ENCODE assay signal across 8 mouse cellular contexts in the genomic region with DNA sequence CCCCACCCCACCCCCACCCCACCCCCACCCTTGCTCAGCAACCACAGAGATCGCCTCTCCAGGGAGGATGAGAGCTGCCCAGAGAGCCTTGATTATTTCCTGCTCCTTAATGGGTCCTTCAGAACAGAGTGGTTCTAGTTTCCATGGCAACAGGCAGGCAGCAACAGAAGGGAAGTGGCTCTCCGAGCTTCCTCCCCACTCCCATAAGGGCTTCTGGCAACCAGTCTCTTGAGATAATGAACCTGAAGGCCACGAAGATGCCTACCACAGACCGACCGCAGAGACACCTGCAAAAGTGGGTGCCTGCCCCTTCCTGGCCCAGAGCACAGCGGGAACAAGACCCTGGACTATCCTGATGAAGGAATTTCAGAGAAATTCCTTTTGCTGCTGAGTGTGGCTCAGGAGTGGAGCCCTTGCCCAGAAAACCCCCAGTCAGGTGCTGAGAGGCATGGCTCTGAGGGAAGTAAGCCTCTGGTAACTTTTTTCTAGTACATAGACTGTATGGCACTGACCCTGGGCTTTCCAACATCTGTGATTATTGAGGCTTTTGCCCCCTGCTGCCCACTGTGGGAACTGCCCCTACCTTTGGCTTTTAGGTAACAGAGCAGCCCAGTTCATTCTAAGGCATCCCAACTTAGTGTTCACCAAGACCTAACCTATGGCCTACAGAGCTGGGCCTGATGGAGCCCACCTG. TPM values are rescaled to one million over a fixed set of nuclear protein-coding genes. Genes with fewer than 3 reads are reported as not detected.
DNase-seq lines count a peak whose midpoint lies in the region; ATAC-seq and TF ChIP-seq lines count a peak whose summit lies in the region.

No protein-coding gene starts in this region.

- no peak for TF ChIP-seq EP300 in heart, postnatal 0 days (IDR thresholded peaks at IDR 0.05; ENCODE audit: low read depth)
- TF ChIP-seq EP300 in lung, postnatal 0 days (IDR thresholded peaks at IDR 0.05), result no peak

- no peaks in the 10 kb centered on the region for H3K27me3 ChIP-seq in heart, postnatal 0 days (ENCODE audit: control insufficient read depth, insufficient read depth, low read length)
- no peaks in the 10 kb centered on the region for H3K27me3 ChIP-seq in lung, postnatal 0 days (replicated peaks; ENCODE audit: insufficient read depth, low read length)

- peak; percentile 33 for ATAC-seq in CD4-positive, CD25-positive, alpha-beta regulatory T cell, adult 4 months
- ATAC-seq in heart, postnatal 0 days (ENCODE audit: insufficient read depth, low read depth), result no peak
- ATAC-seq in lung, postnatal 0 days, result peak; percentile 65

- H3K4me1 ChIP-seq in heart, postnatal 0 days (ENCODE audit: control insufficient read depth, insufficient read depth), result no peaks in the 10 kb centered on the region
- H3K4me1 ChIP-seq in lung, postnatal 0 days (ENCODE audit: insufficient read depth, low read depth, low read length), result no peaks in the 10 kb centered on the region

- 11% methylated on average over 6 of the region's 6 CpGs for WGBS in heart, postnatal 0 days
- WGBS in lung, postnatal 0 days, result 14% methylated on average over 6 of the region's 6 CpGs

- H3K27ac ChIP-seq in heart, postnatal 0 days (ENCODE audit: low read depth), result no peak overlapping the region; the same call in 1 of the 2 replicates
- H3K27ac ChIP-seq in lung, postnatal 0 days (ENCODE audit: low read length), result peak overlapping the region; percentile 22

- no peaks in the 10 kb centered on the region for H3K36me3 ChIP-seq in heart, postnatal 0 days (replicated peaks; ENCODE audit: control insufficient read depth, insufficient read depth, low read length)
- no peaks in the 10 kb centered on the region for H3K36me3 ChIP-seq in lung, postnatal 0 days (ENCODE audit: insufficient read depth, low read length)

- H3K9me3 ChIP-seq in heart, postnatal 0 days (replicated peaks; ENCODE audit: control insufficient read depth, low read length), result no peaks in the 10 kb centered on the region
- H3K9me3 ChIP-seq in lung, postnatal 0 days (ENCODE audit: low read length), result no peaks in the 10 kb centered on the region

- DNase-seq in NIH3T3 (ENCODE audit: low read depth), result peak; percentile 82
- peak; percentile 73 for DNase-seq in embryo, embryonic 11 days
- peak; percentile 33 for DNase-seq in heart, postnatal 0 days (ENCODE audit: low spot score)
- peak; percentile 87 for DNase-seq in layer of hippocampus, adult 11-12 months (ENCODE audit: low spot score)
- peak; percentile 92 for DNase-seq in lung, postnatal 0 days (ENCODE audit: low spot score)
- DNase-seq in retina, postnatal 1 day, result peak; percentile 67
- peak; percentile 83 for DNase-seq in thymus, postnatal 4 days

- no peak overlapping the region for H3K4me3 ChIP-seq in heart, postnatal 0 days (ENCODE audit: low read depth, low read length)
- no peak overlapping the region for H3K4me3 ChIP-seq in lung, postnatal 0 days (ENCODE audit: low read depth, low read length)

- no peak overlapping the region for H3K9ac ChIP-seq in heart, postnatal 0 days (replicated peaks; ENCODE audit: low read depth, low read length)
- no peak overlapping the region for H3K9ac ChIP-seq in lung, postnatal 0 days (replicated peaks; ENCODE audit: low read depth)

- peak overlapping the region; percentile 18; the same call in 1 of the 2 replicates for H3K4me2 ChIP-seq in heart, postnatal 0 days (ENCODE audit: low read depth, low read length)
- no peak overlapping the region for H3K4me2 ChIP-seq in lung, postnatal 0 days (replicated peaks; ENCODE audit: low read depth, low read length)

- peak; percentile 70 for TF ChIP-seq CTCF in heart, postnatal 0 days (IDR thresholded peaks at IDR 0.05; ENCODE audit: low read depth)
- TF ChIP-seq CTCF in lung, postnatal 0 days (IDR thresholded peaks at IDR 0.05), result peak; percentile 79

RNA-seq across cellular contexts. Expression of a gene that starts 5.3 kb away (rescaled TPM):
- 1 to 10 TPM; 4.4 to 5.5 TPM for polyA plus RNA-seq in CD4-positive, CD25-positive, alpha-beta regulatory T cell, adult 4 months (2017; shearing (Covaris generic))
- total RNA-seq in heart, postnatal 0 days (2014; rRNA removed; ENCODE audit: low replicate concordance), result 82.1 and 84.3 TPM in 2 replicates
- 29.5 and 37.1 TPM in 2 replicates for polyA plus RNA-seq in heart, postnatal 0 days (2015; fragmentation: Nextera tagmentation; extraction: Ambion mirVana)
- polyA plus RNA-seq in lung, postnatal 0 days (2015; fragmentation: Nextera tagmentation; extraction: Ambion mirVana), result 8.2 and 8.4 TPM in 2 replicates

RNA-seq across cellular contexts. Expression of a gene that starts 25.3 kb away (rescaled TPM):
- polyA plus RNA-seq in CD4-positive, CD25-positive, alpha-beta regulatory T cell, adult 4 months (2017; shearing (Covaris generic)), result 10 to 100 TPM in 1 of 2 experiments, 1 to 10 TPM in 1; 8.9 to 11.6 TPM
- 12.3 and 13.8 TPM in 2 replicates for total RNA-seq in heart, postnatal 0 days (2014; rRNA removed; ENCODE audit: low replicate concordance)
- 4.4 and 4.6 TPM in 2 replicates for polyA plus RNA-seq in heart, postnatal 0 days (2015; fragmentation: Nextera tagmentation; extraction: Ambion mirVana)
- polyA plus RNA-seq in lung, postnatal 0 days (2015; fragmentation: Nextera tagmentation; extraction: Ambion mirVana), result 3.5 and 4.1 TPM in 2 replicates

RNA-seq across cellular contexts. Expression of a gene that starts 32.6 kb away (rescaled TPM):
- polyA plus RNA-seq in CD4-positive, CD25-positive, alpha-beta regulatory T cell, adult 4 months (2017; shearing (Covaris generic)), result 10 to 100 TPM; 17.8 to 21.0 TPM
- 25.9 and 29.0 TPM in 2 replicates for total RNA-seq in heart, postnatal 0 days (2014; rRNA removed; ENCODE audit: low replicate concordance)
- polyA plus RNA-seq in heart, postnatal 0 days (2015; fragmentation: Nextera tagmentation; extraction: Ambion mirVana), result 12.6 and 13.3 TPM in 2 replicates
- polyA plus RNA-seq in lung, postnatal 0 days (2015; fragmentation: Nextera tagmentation; extraction: Ambion mirVana), result 25.7 and 30.3 TPM in 2 replicates

RNA-seq across cellular contexts. Expression of a gene that starts 41.4 kb away (rescaled TPM):
- polyA plus RNA-seq in CD4-positive, CD25-positive, alpha-beta regulatory T cell, adult 4 months (2017; shearing (Covaris generic)), result 10 to 100 TPM; 31.8 to 32.1 TPM
- total RNA-seq in heart, postnatal 0 days (2014; rRNA removed; ENCODE audit: low replicate concordance), result 76.8 and 78.5 TPM in 2 replicates
- 70.9 and 73.0 TPM in 2 replicates for polyA plus RNA-seq in heart, postnatal 0 days (2015; fragmentation: Nextera tagmentation; extraction: Ambion mirVana)
- 95.3 and 99.3 TPM in 2 replicates for polyA plus RNA-seq in lung, postnatal 0 days (2015; fragmentation: Nextera tagmentation; extraction: Ambion mirVana)

RNA-seq across cellular contexts. Expression of a gene that starts 48.8 kb away (rescaled TPM):
- not detected for polyA plus RNA-seq in CD4-positive, CD25-positive, alpha-beta regulatory T cell, adult 4 months (2017; shearing (Covaris generic))
- not detected in 2 replicates for total RNA-seq in heart, postnatal 0 days (2014; rRNA removed; ENCODE audit: low replicate concordance)
- not detected in 2 replicates for polyA plus RNA-seq in heart, postnatal 0 days (2015; fragmentation: Nextera tagmentation; extraction: Ambion mirVana)
- polyA plus RNA-seq in lung, postnatal 0 days (2015; fragmentation: Nextera tagmentation; extraction: Ambion mirVana), result not detected in 2 replicates

Comparison
In these comparisons a context has a peak if more than half of its experiments do, and no peak if none do; other contexts are left out.
1. DNase-seq: peak in every context shown above with its lines; median percentile 92 in lung, postnatal 0 days; 87 in layer of hippocampus, adult 11-12 months; 83 in thymus, postnatal 4 days; 82 in NIH3T3; 73 in embryo, embryonic 11 days; 67 in retina, postnatal 1 day; 33 in heart, postnatal 0 days.